Mouse (Mus musculus) heart, embryonic 13.5 days (tissue): ENCODE data around the gene Ypel5. TPM values are rescaled to one million over a fixed set of nuclear protein-coding genes. Genes with fewer than 3 reads are reported as not detected.

Source experiments
- ATAC-seq: fragments of 200-750 bp; cut with Nextera tagmentation; 2 replicates; pipeline ENCODE4 v1.8.0; 2017; ENCODE audit warnings: moderate TSS enrichment; ENCODE audit not compliant: insufficient number of reproducible peaks, low FRiP score, low TSS enrichment; ENCODE audit errors: extremely low read depth
- H3K27ac ChIP-seq: fragments of 300-500 bp; sonication (generic); replicated peaks from 2 replicates; pipeline ENCODE4 v1.5.1; 2015; ENCODE audit warnings: moderate library complexity, mild to moderate bottlenecking, inconsistent platforms
- H3K27me3 ChIP-seq: fragments of 300-500 bp; sonication (generic); replicated peaks from 2 replicates; pipeline ENCODE4 v1.6.1; 2015; ENCODE audit warnings: mild to moderate bottlenecking, inconsistent platforms
- H3K36me3 ChIP-seq: fragments of 300-500 bp; sonication (generic); 2 replicates; pipeline ENCODE4 v1.6.1; 2015; ENCODE audit warnings: mild to moderate bottlenecking, inconsistent platforms
- H3K4me1 ChIP-seq: fragments of 300-500 bp; sonication (generic); 2 replicates; pipeline ENCODE4 v1.6.1; 2015; ENCODE audit warnings: inconsistent platforms
- H3K4me2 ChIP-seq: fragments of 300-500 bp; sonication (generic); 2 replicates; pipeline ENCODE4 v1.6.1; 2015; ENCODE audit warnings: inconsistent platforms, mild to moderate bottlenecking, moderate library complexity
- H3K4me3 ChIP-seq: fragments of 300-500 bp; sonication (generic); 2 replicates; pipeline ENCODE4 v1.5.1; 2015; ENCODE audit warnings: moderate library complexity, mild to moderate bottlenecking, inconsistent platforms
- H3K9ac ChIP-seq: fragments of 300-500 bp; sonication (generic); 2 replicates; pipeline ENCODE4 v1.6.1; 2015; ENCODE audit warnings: inconsistent platforms, mild to moderate bottlenecking, moderate library complexity
- H3K9me3 ChIP-seq: fragments of 300-500 bp; sonication (generic); 2 replicates; pipeline ENCODE4 v1.6.1; 2016; ENCODE audit warnings: inconsistent platforms
- WGBS: fragments of 180-500 bp; shearing (Covaris S2); methylation state at CpG from one replicate; pipeline ENCODE4 v1.1.7; 2015; ENCODE audit warnings: mixed read lengths; 5-methylcytosine and 5-hydroxymethylcytosine counted together
- polyA plus RNA-seq: library from polyadenylated mRNA; unstranded; fragments of >200 nt; fragmentation: Nextera tagmentation; extraction: Ambion mirVana; gene quantifications from 2 replicates; pipeline ENCODE4 v1.2.1, GENCODE M21; 2015

Gene Ypel5
- polyA plus RNA-seq, 1 experiment from 2014 or later = 66.8 TPM

DNA sequence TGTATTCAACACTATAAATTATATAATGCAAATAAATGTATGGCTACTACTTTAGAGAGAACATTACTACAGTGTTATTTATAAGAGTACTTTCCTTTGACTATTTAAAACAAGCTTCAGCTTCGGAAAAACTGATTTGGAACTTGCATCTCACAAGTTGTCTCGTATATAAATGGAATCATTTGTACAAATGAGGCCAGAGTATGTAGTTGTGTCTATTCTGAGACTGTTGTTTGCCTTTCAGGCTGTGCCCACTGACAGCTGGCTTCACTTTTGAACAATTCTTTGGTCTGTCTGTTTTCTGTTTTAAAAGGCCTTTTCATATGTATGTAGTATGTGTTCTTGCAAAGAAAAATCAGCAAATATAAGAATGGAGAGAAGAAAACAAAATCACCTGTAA lies 16.5 kb upstream of the Ypel5 start:
- Histone ChIP-seq H3K9me3 (no peaks in the 10 kb centered on the region), H3K27ac (no peak overlapping the region), H3K9ac (no peak overlapping the region), H3K4me1 (peaks cover 19% of the 10 kb centered on the region), H3K36me3 (no peaks in the 10 kb centered on the region), H3K27me3 (no peaks in the 10 kb centered on the region), H3K4me3 (no peak overlapping the region), H3K4me2 (no peak overlapping the region)
- 41% methylated on average over 2 of the region's 2 CpGs for WGBS
- no peak for ATAC-seq

GRCm38 (mm10) chr17:72820425-72820824 lies 15.8 kb upstream of the Ypel5 start:
- H3K9me3 ChIP-seq = no peaks in the 10 kb centered on the region
- H3K4me3 ChIP-seq = no peak overlapping the region
- peak overlapping the region; percentile 57 for H3K27ac ChIP-seq
- no peaks in the 10 kb centered on the region for H3K27me3 ChIP-seq
- H3K36me3 ChIP-seq = no peaks in the 10 kb centered on the region
- peaks cover 19% of the 10 kb centered on the region for H3K4me1 ChIP-seq
- no peak overlapping the region for H3K9ac ChIP-seq
- peak overlapping the region; percentile 25 for H3K4me2 ChIP-seq
- ATAC-seq = no peak
- 9% methylated on average over 4 of the region's 4 CpGs for WGBS

DNA sequence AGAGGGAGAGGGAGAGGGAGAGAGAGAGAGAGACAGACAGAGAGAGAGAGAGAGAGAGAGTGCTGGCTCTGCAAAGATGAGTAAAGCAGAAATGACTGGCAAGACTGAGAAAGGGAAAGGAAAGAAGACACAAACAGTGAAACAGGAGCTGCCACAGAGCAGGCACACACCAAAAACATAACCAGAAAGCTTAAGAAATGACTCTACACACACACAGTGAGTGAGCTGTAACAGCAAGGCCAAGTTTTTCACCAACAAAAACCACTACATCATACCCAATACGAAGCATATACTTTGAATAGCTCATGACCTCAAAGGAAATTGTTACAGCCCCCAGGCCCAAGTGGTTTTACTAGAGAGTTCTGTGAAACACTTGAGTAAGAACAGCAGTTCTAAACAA lies 14.3 kb upstream of the Ypel5 start:
- Histone ChIP-seq H3K4me2 (no peak overlapping the region), H3K4me3 (no peak overlapping the region), H3K9me3 (no peaks in the 10 kb centered on the region), H3K27me3 (no peaks in the 10 kb centered on the region), H3K36me3 (no peaks in the 10 kb centered on the region), H3K27ac (no peak overlapping the region), H3K4me1 (peaks cover 22% of the 10 kb centered on the region), H3K9ac (no peak overlapping the region)
- no peak for ATAC-seq
- WGBS = 73% methylated on average over 1 of the region's 1 CpGs

DNA sequence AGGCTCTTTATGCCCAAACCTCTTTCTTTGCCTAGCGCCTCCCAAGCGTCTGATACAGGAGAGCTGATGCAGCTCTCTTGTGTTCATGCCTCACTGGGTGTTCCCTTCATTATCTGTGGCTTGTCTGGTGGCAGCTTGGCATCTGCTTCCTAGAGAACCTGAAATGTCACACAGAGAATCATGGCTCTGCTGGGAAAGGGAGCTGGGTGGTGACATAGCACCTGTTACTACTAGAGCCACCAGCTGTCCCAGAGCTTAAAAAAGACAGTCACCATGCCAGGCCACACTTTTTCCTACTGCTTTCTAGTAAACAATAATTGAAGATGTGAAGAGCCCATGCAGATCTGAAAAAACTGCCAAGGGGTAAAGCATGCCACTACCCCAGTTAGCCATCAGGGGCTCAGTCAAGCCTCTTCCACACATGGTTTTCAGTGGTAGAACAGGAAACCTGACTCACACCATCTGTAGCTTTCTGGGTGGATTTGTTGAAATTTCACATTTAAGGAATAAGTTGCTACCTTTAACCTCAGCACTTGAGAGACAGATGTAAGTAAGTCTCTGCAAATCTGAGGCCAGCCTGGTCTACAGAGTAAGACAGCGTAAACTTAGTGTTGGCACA lies 9.2 kb upstream of the Ypel5 start:
- Histone ChIP-seq H3K9me3 (no peaks in the 10 kb centered on the region), H3K4me3 (no peak overlapping the region), H3K4me1 (peaks cover 25% of the 10 kb centered on the region), H3K9ac (no peak overlapping the region), H3K36me3 (no peaks in the 10 kb centered on the region), H3K4me2 (no peak overlapping the region), H3K27ac (no peak overlapping the region), H3K27me3 (no peaks in the 10 kb centered on the region)
- 82% methylated on average over 3 of the region's 3 CpGs for WGBS
- ATAC-seq = no peak

GRCm38 (mm10) chr17:72828027-72828678 lies 8.1 kb upstream of the Ypel5 start:
- no peaks in the 10 kb centered on the region for H3K9me3 ChIP-seq
- H3K27me3 ChIP-seq = no peaks in the 10 kb centered on the region
- no peaks in the 10 kb centered on the region for H3K36me3 ChIP-seq
- H3K4me1 ChIP-seq = peaks cover 25% of the 10 kb centered on the region
- H3K9ac ChIP-seq = no peak overlapping the region
- ATAC-seq = no peak
- H3K4me3 ChIP-seq = no peak overlapping the region
- no peak overlapping the region for H3K4me2 ChIP-seq
- 0 out of 2 replicates have a peak overlapping the region, but pooled peaks have one; percentile 26 for H3K27ac ChIP-seq
- 25% methylated on average over 3 of the region's 3 CpGs for WGBS

- Histone ChIP-seq H3K4me3 (no peak overlapping the region), H3K36me3 (no peaks in the 10 kb centered on the region), H3K27ac (0 out of 2 replicates have a peak overlapping the region, but pooled peaks have one; percentile 5), H3K4me1 (peaks cover 25% of the 10 kb centered on the region), H3K9ac (0 out of 2 replicates have a peak overlapping the region, but pooled peaks have one; percentile 26), H3K27me3 (no peaks in the 10 kb centered on the region), H3K4me2 (no peak overlapping the region), H3K9me3 (no peaks in the 10 kb centered on the region)
- 52% methylated on average over 8 of the region's 8 CpGs for WGBS
- ATAC-seq = no peak
Observed at GRCm38 (mm10) chr17:72828687-72829086, 7.6 kb upstream of the Ypel5 start.

DNA sequence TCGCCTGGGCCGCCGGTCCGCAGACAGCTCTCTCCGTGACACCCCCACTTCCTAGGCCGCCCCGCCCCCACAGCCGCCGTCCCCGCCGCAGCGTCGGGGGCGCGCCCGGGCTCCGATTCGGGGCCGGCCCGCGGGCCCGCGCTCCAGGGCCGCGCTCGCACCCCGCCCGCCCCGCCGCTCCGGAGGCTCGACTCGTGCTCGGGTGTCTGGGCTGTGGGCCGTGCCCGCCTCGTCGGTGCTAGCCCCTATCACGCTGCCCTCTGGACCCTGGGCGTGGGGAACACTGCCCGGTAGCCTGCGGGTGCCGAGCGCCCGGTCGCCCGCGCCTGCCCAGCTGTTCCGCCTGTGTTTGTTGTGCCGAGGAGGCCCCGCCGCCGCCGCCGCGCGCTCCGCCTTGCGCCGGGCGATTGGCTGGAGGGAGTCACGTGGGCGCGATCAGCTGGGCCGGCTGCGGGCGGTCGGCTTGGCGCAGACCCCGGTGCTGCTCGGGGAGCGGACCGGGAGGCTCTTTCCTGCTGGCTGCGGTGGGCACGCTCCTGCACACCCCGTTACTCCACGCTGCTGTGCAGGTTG lies 973 bp downstream of the Ypel5 start:
- peaks cover 22% of the 10 kb centered on the region for H3K4me1 ChIP-seq
- no peaks in the 10 kb centered on the region for H3K27me3 ChIP-seq
- peak overlapping the region; percentile 84 for H3K4me3 ChIP-seq
- peak; percentile 71 for ATAC-seq
- H3K9me3 ChIP-seq = no peaks in the 10 kb centered on the region
- H3K27ac ChIP-seq = peak overlapping the region; percentile 98
- WGBS = under 1% methylated on average over 63 of the region's 77 CpGs
- peak overlapping the region; percentile 77 for H3K4me2 ChIP-seq
- peak overlapping the region; percentile 96 for H3K9ac ChIP-seq
- peaks cover 8% of the 10 kb centered on the region for H3K36me3 ChIP-seq

- Histone ChIP-seq H3K4me2 (peak overlapping the region; percentile 77), H3K36me3 (peaks cover 8% of the 10 kb centered on the region), H3K4me1 (peaks cover 23% of the 10 kb centered on the region), H3K27ac (peak overlapping the region; percentile 98), H3K9me3 (no peaks in the 10 kb centered on the region), H3K27me3 (no peaks in the 10 kb centered on the region), H3K9ac (peak overlapping the region; percentile 96), H3K4me3 (peak overlapping the region; percentile 84)
- no peak for ATAC-seq
- WGBS = 14% methylated on average over 8 of the region's 8 CpGs
Observed at GRCm38 (mm10) chr17:72837824-72838474, 1.7 kb downstream of the Ypel5 start.

GRCm38 (mm10) chr17:72839000-72839399 lies 2.7 kb downstream of the Ypel5 start:
- Histone ChIP-seq H3K9me3 (no peaks in the 10 kb centered on the region), H3K27ac (no peak overlapping the region), H3K4me3 (peak overlapping the region; percentile 24), H3K9ac (no peak overlapping the region), H3K36me3 (peaks cover 11% of the 10 kb centered on the region), H3K4me1 (peaks cover 27% of the 10 kb centered on the region), H3K4me2 (peak overlapping the region; percentile 38; the same call in 1 of the 2 replicates), H3K27me3 (no peaks in the 10 kb centered on the region)
- WGBS = 77% methylated on average over 2 of the region's 2 CpGs
- no peak for ATAC-seq

DNA sequence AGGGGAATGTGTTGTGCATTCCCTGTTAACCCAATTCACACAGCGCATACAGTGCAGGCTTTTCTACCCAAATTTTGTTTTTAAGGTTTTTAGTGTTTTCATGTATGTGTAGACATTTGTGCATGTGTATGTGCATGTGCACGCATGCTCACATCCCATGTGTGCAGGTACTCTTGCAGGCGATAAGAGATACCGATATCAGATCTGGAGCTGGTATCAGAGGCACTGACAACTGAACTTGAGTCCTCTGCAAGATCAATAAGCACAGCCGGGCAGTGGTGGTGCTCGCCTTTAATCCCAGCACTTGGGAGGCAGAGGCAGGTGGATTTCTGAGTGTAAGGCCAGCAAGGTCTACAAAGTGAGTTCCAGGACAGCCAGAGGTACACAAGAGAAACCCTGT lies 8.1 kb downstream of the Ypel5 start:
- Histone ChIP-seq H3K4me2 (no peak overlapping the region), H3K4me3 (no peak overlapping the region), H3K4me1 (peaks cover 12% of the 10 kb centered on the region), H3K27me3 (no peaks in the 10 kb centered on the region), H3K9me3 (no peaks in the 10 kb centered on the region), H3K9ac (no peak overlapping the region), H3K27ac (no peak overlapping the region), H3K36me3 (peaks cover 46% of the 10 kb centered on the region)
- ATAC-seq = no peak
- WGBS = 89% methylated on average over 6 of the region's 6 CpGs

- H3K4me3 ChIP-seq = no peak overlapping the region
- no peak overlapping the region for H3K27ac ChIP-seq
- ATAC-seq = no peak
- H3K9me3 ChIP-seq = no peaks in the 10 kb centered on the region
- peaks cover 47% of the 10 kb centered on the region for H3K36me3 ChIP-seq
- WGBS = 87% methylated on average over 7 of the region's 7 CpGs
- H3K27me3 ChIP-seq = no peaks in the 10 kb centered on the region
- H3K4me2 ChIP-seq = no peak overlapping the region
- H3K4me1 ChIP-seq = peaks cover 12% of the 10 kb centered on the region
- H3K9ac ChIP-seq = no peak overlapping the region
Observed at GRCm38 (mm10) chr17:72844949-72845490, 8.8 kb downstream of the Ypel5 start.
